Mouse (Mus musculus) macrophage (primary cell): ENCODE data around the gene Ano6. TPM values are rescaled to one million over a fixed set of nuclear protein-coding genes. Genes with fewer than 3 reads are reported as not detected.
A peak's percentile ranks its signal among the peaks of the same experiment; 100 is the strongest.

ENCODE experiments used
- H3K27ac ChIP-seq: fragments of 350-480 bp; formaldehyde crosslinking; 2 replicates; pipeline ENCODE4 v1.9.0; 2021
- H3K36me3 ChIP-seq: fragments of 350-480 bp; formaldehyde crosslinking; 2 replicates; pipeline ENCODE4 v1.9.0; 2021; ENCODE audit errors: inconsistent target
- H3K4me3 ChIP-seq: fragments of 350-480 bp; formaldehyde crosslinking; 2 replicates; pipeline ENCODE4 v1.9.0; 2021; ENCODE audit errors: inconsistent target
- H3K79me2 ChIP-seq: fragments of 350-480 bp; formaldehyde crosslinking; 2 replicates; pipeline ENCODE4 v1.9.0; 2021; ENCODE audit errors: inconsistent target
- WGBS: methylation state at CpG from one replicate; pipeline ENCODE4 v1.1.7; 2026; ENCODE audit warnings: inconsistent platforms; ENCODE audit not compliant: missing documents; 5-methylcytosine and 5-hydroxymethylcytosine counted together
- polyA plus RNA-seq: library from polyadenylated mRNA; stranded (reverse); fragments of 250-400 nt; gene quantifications from 3 replicates; pipeline ENCODE4 v1.2.4, GENCODE M21; 2018; ENCODE audit warnings: inconsistent platforms

The Ano6 gene
- polyA plus RNA-seq, 1 experiment from 2014 or later: 124 TPM

DNA sequence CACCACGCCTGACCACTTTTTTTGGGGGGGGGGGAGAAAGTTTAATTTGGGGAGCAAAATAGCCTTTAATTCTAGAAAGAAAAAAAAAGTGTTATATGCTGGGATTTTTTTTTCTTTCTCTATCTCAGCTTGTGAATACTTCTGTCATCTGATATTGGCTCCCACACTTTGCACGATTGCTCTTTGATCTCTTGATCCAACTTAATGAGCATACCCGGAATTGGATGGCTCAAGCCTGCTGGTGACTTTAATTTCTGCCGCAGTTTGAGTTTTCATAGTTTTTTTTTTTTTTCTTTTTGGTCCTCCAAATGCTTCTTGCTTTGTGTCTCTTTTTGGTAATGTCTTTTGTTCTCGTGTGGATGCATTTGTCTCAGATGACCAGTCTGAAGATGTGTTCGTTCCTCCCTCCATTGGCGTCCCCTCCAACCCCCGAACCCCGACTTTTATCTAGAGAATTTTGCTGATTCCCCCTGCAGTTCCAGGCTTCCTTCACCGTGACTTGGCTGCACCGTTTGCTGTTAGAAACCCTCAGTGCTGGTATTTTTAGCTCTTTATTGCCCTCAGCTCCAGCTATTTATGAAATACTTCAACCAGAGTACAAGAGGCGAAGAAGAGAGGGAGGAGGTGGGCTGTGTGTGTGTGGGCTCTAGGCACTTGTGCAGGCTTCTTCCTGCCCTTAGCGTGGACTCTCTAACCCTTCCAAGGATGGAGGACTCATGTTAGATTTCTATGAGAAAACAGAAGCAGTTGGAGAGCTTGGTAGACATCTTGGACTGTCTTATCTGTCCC lies 46.2 kb downstream of the Ano6 start:
- Histone ChIP-seq H3K36me3 (no peaks in the 10 kb centered on the region), H3K27ac (no peak overlapping the region), H3K79me2 (peaks cover 98% of the 10 kb centered on the region; the same call in 1 of the 2 replicates), H3K4me3 (no peak overlapping the region)
- 54% methylated on average over 13 of the region's 13 CpGs for WGBS

DNA sequence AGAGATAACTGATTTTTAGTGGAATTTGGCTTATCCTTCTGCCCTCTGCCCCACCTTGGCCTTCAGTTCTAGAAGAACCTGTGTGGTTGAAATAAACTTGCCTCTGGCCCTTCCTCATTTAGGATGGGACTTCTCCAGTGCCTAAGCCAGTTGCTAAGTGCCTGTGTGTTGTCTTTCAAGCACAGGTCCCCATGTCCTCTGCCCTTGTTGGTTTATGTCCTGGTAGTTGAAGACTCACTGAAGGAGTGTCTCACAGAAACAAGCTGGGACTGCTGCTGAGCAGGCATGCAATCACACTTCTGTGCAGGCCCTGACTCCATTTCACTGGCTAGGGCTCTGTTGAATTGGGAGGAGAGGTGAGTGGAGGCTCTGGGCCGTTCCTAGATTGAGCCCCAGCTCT lies 46.9 kb downstream of the Ano6 start:
- Histone ChIP-seq H3K4me3 (no peak overlapping the region), H3K36me3 (no peaks in the 10 kb centered on the region), H3K79me2 (peaks cover 98% of the 10 kb centered on the region), H3K27ac (no peak overlapping the region)
- WGBS: 100% methylated on average over 1 of the region's 1 CpGs

DNA sequence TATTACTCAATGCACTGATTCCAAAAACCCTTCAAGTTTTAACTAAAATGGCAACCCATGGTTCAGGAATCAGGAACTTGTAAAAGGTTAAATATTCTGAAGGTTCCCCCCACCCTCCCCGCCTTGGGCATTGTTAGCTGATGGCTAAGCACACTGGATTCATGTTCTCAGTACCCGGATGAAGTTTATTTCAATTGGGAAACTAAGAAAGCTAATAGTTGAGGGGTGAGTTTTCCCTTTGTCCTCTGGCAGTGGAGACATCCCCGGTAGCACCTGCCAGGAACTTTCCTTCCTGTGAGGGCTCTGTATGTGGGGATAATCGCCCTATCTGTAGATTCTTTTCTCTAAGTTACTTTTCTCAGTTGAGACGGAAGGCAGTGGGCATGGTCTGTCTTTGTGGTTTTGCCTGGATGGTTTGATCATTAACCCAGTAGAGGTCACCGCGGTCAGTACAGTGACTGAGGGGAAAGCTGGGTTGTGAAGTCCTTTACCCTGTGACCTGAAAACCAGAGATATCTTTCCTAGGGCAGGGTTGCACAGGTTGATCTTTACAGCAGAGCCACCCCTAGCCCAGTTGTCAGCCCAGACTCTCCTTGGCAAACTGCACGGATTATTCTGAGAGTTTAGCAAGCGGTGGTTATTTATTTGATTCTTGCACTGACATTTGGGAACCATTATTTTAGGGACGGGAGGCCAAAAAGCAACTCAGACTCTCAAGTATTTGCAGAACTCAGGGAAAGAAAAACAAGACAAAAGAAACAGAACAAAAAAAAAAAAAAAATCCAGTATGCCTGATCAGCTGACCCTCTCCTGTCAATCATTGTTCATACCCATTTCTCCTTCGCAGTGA lies 47.8 kb downstream of the Ano6 start:
- Histone ChIP-seq H3K79me2 (peaks cover 98% of the 10 kb centered on the region), H3K27ac (no peak overlapping the region), H3K4me3 (no peak overlapping the region), H3K36me3 (no peaks in the 10 kb centered on the region)
- WGBS: 42% methylated on average over 11 of the region's 11 CpGs

DNA sequence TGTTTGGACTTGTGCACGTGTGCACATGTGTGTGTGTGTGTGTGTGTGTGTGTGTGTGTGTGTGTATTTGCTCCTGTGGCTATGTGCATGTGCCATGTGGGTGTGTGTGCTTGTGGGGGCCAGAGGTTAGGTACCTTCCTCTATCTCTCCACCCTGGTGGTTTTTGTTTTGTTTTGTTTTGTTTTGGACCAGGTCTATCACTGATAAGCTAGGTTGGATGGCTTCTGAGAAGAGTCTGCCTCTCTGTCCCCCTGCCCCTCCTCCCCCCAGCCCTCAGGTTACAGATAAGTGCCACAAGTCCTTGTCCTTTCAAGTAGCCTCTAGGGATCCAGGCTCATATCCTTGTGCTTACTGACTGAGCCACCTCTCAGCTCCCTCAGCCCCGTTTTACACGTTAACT lies 49.1 kb downstream of the Ano6 start:
- 97% methylated on average over 3 of the region's 3 CpGs for WGBS
- Histone ChIP-seq H3K4me3 (no peak overlapping the region), H3K27ac (no peak overlapping the region), H3K79me2 (peaks cover 98% of the 10 kb centered on the region), H3K36me3 (no peaks in the 10 kb centered on the region)

DNA sequence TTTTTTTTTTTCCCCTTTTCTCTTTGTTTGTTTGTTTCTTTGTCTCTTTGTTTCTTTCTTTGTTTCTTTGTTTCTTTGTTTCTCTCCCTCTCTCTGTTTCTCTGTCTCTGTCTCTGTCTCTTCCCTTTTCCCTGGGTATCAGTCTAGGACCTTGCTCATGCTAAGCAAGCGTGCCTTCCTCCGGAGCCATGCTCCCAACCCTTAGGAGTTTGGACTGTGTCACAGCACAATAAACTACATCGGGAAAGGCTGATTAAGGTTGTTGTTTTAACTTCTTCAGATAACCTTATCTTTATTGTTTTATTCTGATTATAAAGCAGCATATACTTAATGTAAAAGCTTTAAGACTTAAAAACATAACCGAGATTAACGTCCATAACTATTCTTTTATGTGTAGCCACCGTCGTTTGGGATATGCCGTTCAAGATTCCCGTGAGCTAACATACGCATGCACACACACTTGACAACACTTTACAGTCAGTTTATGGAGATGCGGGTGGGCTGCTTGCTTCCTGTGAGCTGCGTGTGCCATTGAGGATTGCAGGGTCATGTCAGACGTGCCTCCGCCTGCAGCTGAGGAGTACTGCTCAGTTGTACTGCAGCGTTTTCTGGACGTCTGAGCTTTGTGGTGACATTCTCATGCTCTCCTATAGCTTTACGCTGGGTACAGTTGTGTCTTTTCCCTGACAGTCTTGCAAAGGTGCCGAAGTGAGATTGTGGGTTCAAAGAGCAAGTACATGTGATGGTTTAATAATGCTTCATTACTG lies 52.7 kb downstream of the Ano6 start:
- Histone ChIP-seq H3K4me3 (no peak overlapping the region), H3K36me3 (no peaks in the 10 kb centered on the region), H3K27ac (no peak overlapping the region), H3K79me2 (peaks cover 89% of the 10 kb centered on the region)
- WGBS: 96% methylated on average over 18 of the region's 18 CpGs

DNA sequence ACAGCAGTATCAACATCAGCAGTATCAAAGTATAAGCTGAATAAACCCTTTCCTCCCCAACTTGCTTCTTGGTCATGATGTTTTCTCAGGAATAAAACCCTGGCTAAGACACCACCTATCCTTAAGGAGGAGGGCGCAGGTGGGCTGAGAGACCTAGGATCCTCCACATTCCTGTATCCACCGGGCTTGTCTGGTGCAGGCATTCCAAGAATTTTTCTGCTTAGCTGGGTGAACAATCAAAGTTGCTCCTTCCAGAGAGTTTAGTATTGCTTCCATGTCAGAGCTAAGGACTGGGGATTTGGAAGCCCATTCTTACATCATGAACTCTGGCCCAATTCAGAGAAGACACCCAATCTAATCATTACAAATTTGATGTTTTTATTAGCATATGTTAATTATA lies 53.8 kb downstream of the Ano6 start:
- WGBS: 92% methylated on average over 2 of the region's 2 CpGs
- H3K4me3 ChIP-seq: no peak overlapping the region

DNA sequence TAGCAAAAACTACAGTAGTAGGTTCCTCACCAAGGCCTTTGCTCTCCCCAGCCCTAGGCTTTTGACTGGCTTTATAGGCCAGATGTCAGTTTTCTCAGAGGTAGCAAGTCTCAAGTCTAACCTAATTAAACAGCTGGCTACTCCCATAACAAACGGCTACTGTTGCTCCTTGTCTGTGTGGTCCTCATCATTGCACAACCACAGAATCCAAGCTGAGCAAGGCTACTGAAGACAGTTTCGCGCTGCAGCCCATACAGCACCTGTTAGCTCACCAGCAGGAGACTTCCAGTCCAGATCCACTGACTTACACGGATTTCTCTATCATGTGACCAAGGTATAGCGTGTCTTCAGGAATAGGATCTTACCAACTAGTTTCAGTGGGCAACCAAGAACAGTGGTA lies 55.5 kb downstream of the Ano6 start:
- H3K27ac ChIP-seq: no peak overlapping the region
- no peak overlapping the region for H3K4me3 ChIP-seq
- peaks cover 82% of the 10 kb centered on the region for H3K79me2 ChIP-seq
- WGBS: 78% methylated on average over 5 of the region's 5 CpGs
- H3K36me3 ChIP-seq: no peaks in the 10 kb centered on the region

More for the DNA sequence above, 53.8 kb downstream of the Ano6 start:
- Histone ChIP-seq H3K27ac (no peak overlapping the region), H3K79me2 (peaks cover 89% of the 10 kb centered on the region), H3K36me3 (no peaks in the 10 kb centered on the region)

DNA sequence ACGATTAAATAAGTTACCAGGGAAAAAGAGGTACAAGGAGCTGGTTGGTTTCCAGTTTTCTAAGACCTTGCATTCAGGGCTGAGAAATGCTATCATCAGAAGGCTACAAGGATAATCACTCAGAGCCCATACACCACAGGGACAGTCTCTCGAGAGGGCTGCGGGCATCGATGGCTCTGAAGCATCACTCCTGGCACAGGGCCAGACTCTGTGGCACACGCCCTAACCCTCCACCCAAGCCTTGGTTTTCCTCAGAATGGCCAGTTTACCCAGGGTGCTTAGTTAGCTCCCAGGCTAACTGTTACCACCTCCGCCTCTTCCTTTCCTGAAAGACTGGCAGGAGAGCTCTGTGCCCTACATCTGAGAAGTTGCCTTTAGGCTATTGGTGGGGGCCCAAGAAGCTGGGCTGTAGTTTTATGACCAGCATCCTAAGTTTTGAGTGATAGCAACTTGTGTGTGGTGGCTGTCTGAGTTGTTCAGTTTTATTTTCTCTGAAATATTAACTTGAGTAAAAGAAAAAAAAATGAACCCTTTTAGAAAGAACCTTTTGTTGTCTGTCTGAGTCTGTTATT lies 57.9 kb downstream of the Ano6 start:
- H3K27ac ChIP-seq: no peak overlapping the region
- no peaks in the 10 kb centered on the region for H3K36me3 ChIP-seq
- no peak overlapping the region for H3K4me3 ChIP-seq
- WGBS: 77% methylated on average over 6 of the region's 6 CpGs
- peaks cover 79% of the 10 kb centered on the region for H3K79me2 ChIP-seq

DNA sequence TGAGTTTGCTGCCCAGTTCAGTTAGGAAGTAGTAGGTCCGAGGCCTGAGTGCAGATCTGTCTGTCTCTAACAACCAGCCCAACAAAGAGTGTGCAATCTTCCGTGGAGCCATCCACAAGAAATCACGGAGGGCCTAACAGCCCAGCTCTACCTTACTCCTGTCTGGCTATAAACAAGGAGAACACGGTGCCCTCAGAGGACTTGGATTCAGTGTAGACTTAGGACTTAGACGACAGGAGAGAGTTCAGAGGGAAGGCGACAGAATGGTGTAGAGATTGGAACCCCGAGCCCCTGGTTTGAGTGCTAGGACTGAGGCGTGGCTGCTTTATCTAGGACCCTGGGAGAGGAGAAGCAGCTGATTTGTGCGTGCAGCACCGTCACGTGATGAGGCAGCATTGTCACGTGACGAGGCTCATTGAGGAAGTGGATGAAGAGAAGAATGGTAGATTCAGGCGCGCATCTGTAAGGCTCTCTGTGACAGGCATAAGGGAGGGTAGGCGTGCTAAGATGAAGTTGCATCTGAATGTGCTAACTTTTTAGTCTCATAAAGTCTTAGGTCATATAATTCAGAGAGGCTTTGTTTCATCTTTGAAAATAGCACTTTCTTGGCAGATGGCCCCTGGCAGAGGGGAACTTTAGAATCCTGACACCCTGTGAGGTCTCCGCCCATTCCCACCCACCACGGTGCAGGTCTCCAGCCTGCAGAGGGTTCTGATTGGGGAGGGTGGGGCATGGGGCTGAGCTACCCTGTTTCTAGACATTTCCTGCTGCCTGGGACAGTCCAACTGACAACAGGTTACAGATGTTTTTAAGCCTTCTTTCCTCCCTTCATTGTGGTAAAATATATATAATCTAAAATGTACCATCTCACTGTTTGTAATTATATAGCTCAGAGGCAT lies 59.1 kb downstream of the Ano6 start:
- H3K27ac ChIP-seq: peak overlapping the region; percentile 48
- H3K4me3 ChIP-seq: no peak overlapping the region
- H3K36me3 ChIP-seq: no peaks in the 10 kb centered on the region
- peaks cover 78% of the 10 kb centered on the region for H3K79me2 ChIP-seq
- 63% methylated on average over 18 of the region's 18 CpGs for WGBS

DNA sequence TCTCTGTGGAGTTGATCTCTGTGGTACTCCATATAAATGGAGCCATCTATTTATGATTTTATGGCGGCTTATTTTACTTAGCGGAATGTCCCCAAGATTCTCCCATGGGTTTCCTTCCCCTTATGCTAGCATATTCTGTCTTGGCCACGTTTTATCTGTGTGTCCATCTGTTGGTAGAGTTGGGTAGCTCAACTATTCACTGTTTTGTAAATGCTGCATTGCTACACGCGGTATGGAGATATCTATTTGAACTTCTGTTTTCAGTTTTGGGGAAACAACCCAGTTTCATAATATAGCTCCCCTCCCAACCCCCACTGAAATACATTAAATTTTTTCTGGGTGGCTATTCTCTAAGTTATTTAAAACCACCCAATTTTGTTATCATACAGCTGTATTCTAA lies 59.9 kb downstream of the Ano6 start:
- Histone ChIP-seq H3K36me3 (no peaks in the 10 kb centered on the region), H3K27ac (peak overlapping the region; percentile 48), H3K4me3 (no peak overlapping the region), H3K79me2 (peaks cover 78% of the 10 kb centered on the region)
- WGBS: 11% methylated on average over 5 of the region's 5 CpGs

DNA sequence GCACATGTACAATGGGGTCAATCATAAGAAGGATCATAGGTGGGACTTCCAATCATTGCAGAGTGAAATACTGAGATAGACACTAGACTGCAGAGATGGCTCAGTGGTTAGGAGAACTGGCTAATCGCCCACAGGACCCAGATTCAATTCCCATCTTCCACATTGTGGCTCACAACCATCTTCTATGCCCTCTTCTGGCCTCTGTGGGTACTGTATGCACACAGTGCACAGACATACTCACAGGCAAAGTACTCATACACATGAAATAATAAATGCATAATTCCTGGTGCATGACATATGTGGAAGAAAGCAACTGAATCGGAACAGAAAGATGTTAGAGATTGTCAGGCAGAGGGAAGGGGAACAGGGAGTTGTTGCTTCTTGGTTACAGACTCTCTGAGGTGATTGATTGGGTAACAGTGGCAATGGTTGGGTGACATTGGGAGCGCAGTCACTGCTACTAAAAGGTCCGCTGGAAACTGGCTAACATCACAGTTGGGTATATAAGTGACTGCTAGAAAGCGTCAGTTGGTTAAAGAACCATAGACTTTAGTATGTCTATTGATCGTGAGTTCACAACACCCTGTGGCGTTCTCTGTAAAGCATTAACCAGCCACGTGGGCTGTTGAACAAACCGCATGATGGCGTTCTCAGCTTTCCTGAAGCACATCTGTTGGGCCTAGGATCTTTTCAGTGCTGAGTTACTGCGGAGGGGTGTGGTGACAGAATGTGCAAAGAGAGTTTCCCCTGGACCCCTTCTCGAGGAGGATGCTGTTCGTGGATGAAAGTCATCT lies 64.6 kb downstream of the Ano6 start:
- Histone ChIP-seq H3K79me2 (peaks cover 89% of the 10 kb centered on the region), H3K4me3 (no peak overlapping the region), H3K27ac (no peak overlapping the region), H3K36me3 (no peaks in the 10 kb centered on the region)
- WGBS: 97% methylated on average over 13 of the region's 13 CpGs

DNA sequence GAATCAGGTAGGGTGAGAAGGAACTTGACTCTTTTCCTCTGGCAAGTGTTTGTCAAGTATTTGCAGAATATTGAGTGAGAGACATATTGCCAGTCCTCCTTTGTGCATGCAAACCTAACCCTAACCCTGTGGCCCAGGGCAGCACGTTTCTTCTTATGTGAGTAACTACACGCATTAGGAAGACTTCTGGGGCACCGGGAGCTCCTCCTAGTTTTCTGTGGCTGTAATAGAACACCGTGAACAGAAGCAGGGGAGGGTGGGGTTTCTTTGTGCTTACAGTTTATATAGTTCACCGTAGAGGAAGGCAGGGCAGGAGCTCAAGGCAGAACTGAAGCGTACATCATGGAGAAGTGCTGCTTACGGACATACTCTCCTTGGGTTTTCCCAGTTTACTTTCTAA lies 65.3 kb downstream of the Ano6 start:
- H3K36me3 ChIP-seq: no peaks in the 10 kb centered on the region
- 92% methylated on average over 7 of the region's 7 CpGs for WGBS
- no peak overlapping the region for H3K4me3 ChIP-seq
- H3K27ac ChIP-seq: no peak overlapping the region
- H3K79me2 ChIP-seq: peaks cover 95% of the 10 kb centered on the region
